Mouse (Mus musculus) effector memory CD4-positive, alpha-beta T cell, adult 7 months (primary cell): ENCODE data around the gene Hbb-bt. TPM values are rescaled to one million over a fixed set of nuclear protein-coding genes. Genes with fewer than 3 reads are reported as not detected.

Experiments
- polyA plus RNA-seq: library from polyadenylated mRNA; unstranded; fragments of 100-300 nt; shearing (Covaris generic); gene quantifications from one replicate; pipeline ENCODE4 v1.2.1, GENCODE M21; 2017

Hbb-bt gene
- not detected for polyA plus RNA-seq

DNA sequence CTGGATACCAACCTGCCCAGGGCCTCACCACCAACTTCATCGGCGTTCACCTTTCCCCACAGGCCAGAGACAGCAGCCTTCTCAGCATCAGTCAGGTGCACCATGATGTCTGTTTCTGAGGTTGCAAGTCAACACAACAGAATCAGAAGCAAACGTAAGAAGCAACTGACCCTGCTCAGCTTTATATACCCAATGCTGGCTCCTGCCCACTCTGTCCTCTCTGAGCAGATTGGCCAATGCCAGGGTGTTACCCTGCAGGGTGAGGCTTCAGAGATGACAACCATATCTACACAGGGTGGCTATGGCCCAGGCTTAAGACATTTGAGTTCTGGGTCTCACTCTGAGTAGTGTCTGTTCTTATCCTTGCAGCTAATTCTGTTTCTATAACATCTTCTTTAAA lies at the start of gene Hbb-bt:
Gene Hbb-bt, minus strand, starts transcription at position 231 of the 400 bp plus-strand sequence.

DNA sequence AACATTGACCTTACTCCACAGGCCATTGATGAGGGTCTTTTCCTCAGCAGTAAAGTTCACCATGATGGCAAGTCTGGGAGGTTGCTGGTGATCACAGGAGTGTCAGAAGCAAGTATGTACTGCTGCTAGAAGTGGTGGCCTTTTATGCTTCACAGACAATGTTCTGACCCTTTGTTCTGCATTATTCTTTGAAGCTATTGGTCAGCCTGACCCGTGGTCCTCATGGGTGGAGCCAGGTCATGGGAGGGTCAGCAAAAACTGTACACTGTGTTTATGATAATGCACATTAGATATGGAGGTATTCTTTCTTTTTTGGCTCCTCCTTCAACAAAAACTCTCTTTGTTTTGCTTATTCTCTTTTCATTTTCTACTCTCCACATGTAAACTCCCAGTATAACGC lies 39.3 kb upstream of the Hbb-bt start, which contains the start of gene Hbb-y:
Gene Hbb-y, minus strand, starts transcription at position 127 of the 400 bp plus-strand sequence.

DNA sequence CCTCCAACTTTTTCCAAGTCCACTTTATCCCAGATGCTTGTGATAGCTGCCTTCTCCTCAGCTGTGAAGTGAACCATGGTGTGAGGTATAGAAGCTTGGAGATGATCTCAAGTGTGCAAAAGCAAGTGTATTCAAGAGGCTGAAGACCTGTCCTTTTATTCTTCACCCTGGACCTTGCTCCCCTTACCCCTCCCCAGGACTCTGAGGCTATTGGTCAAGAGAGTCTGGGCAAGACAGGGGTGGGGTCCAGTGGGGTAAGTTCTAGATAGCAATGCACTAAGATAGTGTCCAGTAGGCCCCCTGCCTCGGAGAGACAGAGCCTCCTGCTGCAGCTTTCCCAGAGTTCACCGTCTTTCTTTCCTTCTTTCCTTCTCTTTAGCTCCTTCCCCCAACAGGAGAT lies 29.2 kb upstream of the Hbb-bt start, which contains the start of gene Hbb-bh1:
Gene Hbb-bh1, minus strand, starts transcription at position 131 of the 400 bp plus-strand sequence.

DNA sequence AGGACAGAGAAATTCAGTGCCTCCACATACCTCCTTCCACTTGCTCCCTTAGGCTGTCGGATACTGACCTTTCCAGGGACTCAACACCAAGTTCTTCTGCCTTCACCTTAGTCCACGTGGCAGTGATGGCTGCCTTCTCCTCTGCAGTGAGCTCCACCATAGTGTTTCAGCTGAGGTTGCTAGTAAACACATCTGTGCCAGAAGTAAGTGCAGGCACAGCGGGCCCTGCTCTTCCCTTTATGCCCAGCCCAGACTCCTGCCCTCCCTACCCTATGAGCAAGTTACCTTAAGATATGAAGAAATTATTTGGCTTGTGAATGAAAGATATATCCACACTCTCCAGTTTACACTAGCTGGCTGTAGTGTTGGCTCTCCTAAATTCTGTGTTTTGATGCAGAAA lies 26.5 kb upstream of the Hbb-bt start, which contains the start of gene Hbb-bh2:
Gene Hbb-bh2, minus strand, starts transcription at position 253 of the 400 bp plus-strand sequence.

DNA sequence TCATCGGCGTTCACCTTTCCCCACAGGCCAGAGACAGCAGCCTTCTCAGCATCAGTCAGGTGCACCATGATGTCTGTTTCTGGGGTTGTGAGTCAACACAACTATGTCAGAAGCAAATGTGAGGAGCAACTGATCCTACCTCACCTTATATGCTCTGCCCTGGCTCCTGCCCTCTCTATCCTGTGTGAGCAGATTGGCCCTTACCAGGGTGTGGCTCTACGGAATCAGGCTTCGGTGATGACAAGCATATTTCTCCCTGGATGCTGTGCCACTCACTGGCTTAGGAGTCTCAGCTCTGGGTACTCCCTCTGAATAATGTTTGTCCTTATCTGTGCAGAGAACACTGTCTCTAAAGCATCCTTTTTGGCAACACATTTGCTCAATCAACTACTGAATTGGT lies 14.0 kb upstream of the Hbb-bt start, which contains the start of gene Hbb-bs:
Gene Hbb-bs, minus strand, starts transcription at position 289 of the 400 bp plus-strand sequence.

DNA sequence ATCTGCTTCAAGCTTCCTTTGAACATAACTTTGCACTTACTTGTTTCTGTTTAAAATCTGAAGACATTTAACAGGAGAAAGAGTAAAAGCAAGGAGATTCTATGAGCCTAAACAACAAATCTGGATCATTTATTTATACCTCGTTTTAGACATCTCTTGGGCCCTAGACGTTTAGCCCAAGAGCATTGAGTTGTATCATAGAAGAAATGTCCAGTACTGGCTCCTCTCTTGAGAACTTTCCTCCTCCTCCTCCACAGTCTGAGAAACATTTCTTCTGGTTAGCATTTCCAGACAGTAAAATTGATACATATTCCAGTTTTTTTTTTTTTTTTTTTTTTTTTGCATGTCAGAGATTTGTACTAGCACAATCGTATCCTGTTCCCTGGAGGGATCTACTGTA lies 22.1 kb downstream of the Hbb-bt start, which contains the start of gene Olfr67:
Gene Olfr67, minus strand, starts transcription at position 101 of the 400 bp plus-strand sequence.

DNA sequence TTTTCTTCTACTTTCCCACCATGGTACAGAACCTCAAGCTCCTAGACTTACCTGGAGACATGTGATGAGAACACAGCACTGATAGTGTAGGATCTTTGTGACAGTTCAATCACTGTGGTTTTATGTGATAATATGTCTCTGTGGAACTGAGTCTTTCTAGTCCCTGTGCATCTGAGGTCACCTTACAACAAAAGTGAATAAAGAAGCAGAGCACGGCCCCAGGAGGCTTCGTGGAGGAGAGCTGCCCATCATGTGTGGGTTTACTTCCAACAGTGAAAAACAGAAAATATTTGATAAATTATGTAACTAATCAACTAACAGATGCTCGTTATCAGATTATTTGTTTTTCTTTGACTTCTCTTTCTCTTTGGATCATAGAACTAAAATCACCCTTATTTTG lies 34.2 kb downstream of the Hbb-bt start, which contains the start of gene Olfr68:
Gene Olfr68, minus strand, starts transcription at position 101 of the 400 bp plus-strand sequence.

DNA sequence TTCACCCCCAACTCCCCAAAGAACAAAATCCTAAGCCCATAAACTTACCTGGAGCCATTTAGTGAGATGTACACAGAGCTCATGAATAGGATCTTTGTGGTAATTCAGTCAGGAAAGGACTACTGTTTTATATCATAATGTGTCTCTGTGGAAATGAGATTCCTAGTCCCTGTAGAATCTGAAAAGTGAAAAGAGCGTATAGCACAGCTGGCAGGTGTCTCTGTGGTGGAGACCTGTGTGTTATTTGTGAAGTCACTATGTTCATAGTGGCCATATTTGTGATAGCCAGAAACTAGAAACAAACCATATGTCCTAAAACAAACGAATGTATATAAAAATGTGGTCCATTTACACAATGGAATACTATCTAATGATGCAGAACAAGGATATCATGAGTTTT lies 42.3 kb downstream of the Hbb-bt start, which contains the start of gene Olfr69:
Gene Olfr69, minus strand, starts transcription at position 101 of the 400 bp plus-strand sequence.

Other genes with a start within 250 kb of the Hbb-bt start
- not detected for gene Olfr616, start 244.9 kb downstream of the Hbb-bt start, polyA plus RNA-seq
- not detected for gene Olfr617, start 240.9 kb downstream of the Hbb-bt start, polyA plus RNA-seq
- not detected for gene Olfr618, start 223.9 kb downstream of the Hbb-bt start, polyA plus RNA-seq
- not detected for gene Olfr619, start 213.4 kb downstream of the Hbb-bt start, polyA plus RNA-seq
- gene Olfr620, start 201.5 kb downstream of the Hbb-bt start, polyA plus RNA-seq, result 0.45 TPM
- gene Olfr622, start 171.3 kb downstream of the Hbb-bt start, polyA plus RNA-seq, result not detected
- not detected for gene Olfr623, start 150.3 kb downstream of the Hbb-bt start, polyA plus RNA-seq
- not detected for gene Olfr624, start 142.8 kb downstream of the Hbb-bt start, polyA plus RNA-seq
- not detected for gene Olfr625-ps1, start 131.3 kb downstream of the Hbb-bt start, polyA plus RNA-seq
- 0.07 TPM for gene Olfr243, start 99.3 kb downstream of the Hbb-bt start, polyA plus RNA-seq
- gene Olfr628, start 83.6 kb downstream of the Hbb-bt start, polyA plus RNA-seq, result not detected
- not detected for gene Olfr629, start 69.1 kb downstream of the Hbb-bt start, polyA plus RNA-seq
- not detected for gene Olfr630, start 56.7 kb downstream of the Hbb-bt start, polyA plus RNA-seq
- not detected for gene Olfr69, start 42.4 kb downstream of the Hbb-bt start, polyA plus RNA-seq
- gene Olfr68, start 34.3 kb downstream of the Hbb-bt start, polyA plus RNA-seq, result not detected
- not detected for gene Olfr67, start 22.2 kb downstream of the Hbb-bt start, polyA plus RNA-seq
- gene Hbb-bs, start 14.1 kb upstream of the Hbb-bt start, polyA plus RNA-seq, result 4.4 TPM
- not detected for gene Hbb-bh2, start 26.5 kb upstream of the Hbb-bt start, polyA plus RNA-seq
- gene Hbb-bh1, start 29.2 kb upstream of the Hbb-bt start, polyA plus RNA-seq, result 0.65 TPM
- gene Hbb-y, start 39.2 kb upstream of the Hbb-bt start, polyA plus RNA-seq, result not detected
- not detected for gene Olfr66, start 72.3 kb upstream of the Hbb-bt start, polyA plus RNA-seq
- gene Olfr64, start 80.5 kb upstream of the Hbb-bt start, polyA plus RNA-seq, result not detected
- not detected for gene Olfr65, start 89.5 kb upstream of the Hbb-bt start, polyA plus RNA-seq
- gene Olfr631, start 114.8 kb upstream of the Hbb-bt start, polyA plus RNA-seq, result not detected
- 0.43 TPM for gene Olfr632, start 120.4 kb upstream of the Hbb-bt start, polyA plus RNA-seq
- not detected for gene Olfr633, start 130.4 kb upstream of the Hbb-bt start, polyA plus RNA-seq
- 0.09 TPM for gene Olfr635, start 157.2 kb upstream of the Hbb-bt start, polyA plus RNA-seq
- not detected for gene Olfr638, start 184.8 kb upstream of the Hbb-bt start, polyA plus RNA-seq
- gene Olfr639, start 203.3 kb upstream of the Hbb-bt start, polyA plus RNA-seq, result not detected
- gene Olfr640, start 211.6 kb upstream of the Hbb-bt start, polyA plus RNA-seq, result not detected
- not detected for gene Olfr641, start 221.4 kb upstream of the Hbb-bt start, polyA plus RNA-seq
- not detected for gene Olfr642, start 238.7 kb upstream of the Hbb-bt start, polyA plus RNA-seq
- 0.72 TPM for gene 4930516K23Rik, start 247.4 kb upstream of the Hbb-bt start, polyA plus RNA-seq